Mouse (Mus musculus): ENCODE data around the gene Gpr160.

GRCm38 (mm10) chr3:30851422-30851821, 4.3 kb upstream of the Gpr160 start:
- no peak for TF ChIP-seq USF2 (conservative IDR thresholded peaks at IDR 0.05; ENCODE audit: low read depth, low read length)
- no peak for TF ChIP-seq CTCF (conservative IDR thresholded peaks at IDR 0.05 in 1 of 2, IDR thresholded peaks at IDR 0.05 in 1 of 2; ENCODE audit: low read depth in 2 of 2, low read length in 2 of 2)
- no peak for TF ChIP-seq BHLHE40 (IDR thresholded peaks at IDR 0.05; ENCODE audit: low read depth, low read length)
- no peak for TF ChIP-seq SMC3 (IDR thresholded peaks at IDR 0.05; ENCODE audit: low read depth, low read length)
- TF ChIP-seq POLR2AphosphoS2 (IDR thresholded peaks at IDR 0.05; ENCODE audit: low read depth, low read length), result no peak
- no peak for TF ChIP-seq NELFE (IDR thresholded peaks at IDR 0.05; ENCODE audit: low read depth, low read length)
- TF ChIP-seq MEF2A (IDR thresholded peaks at IDR 0.05; ENCODE audit: borderline replicate concordance, low read depth, low read length), result no peak
- TF ChIP-seq ETS1 (conservative IDR thresholded peaks at IDR 0.05; ENCODE audit: low read depth, low read length), result no peak
- TF ChIP-seq MXI1 (IDR thresholded peaks at IDR 0.05; ENCODE audit: low read depth, low read length), result no peak
- TF ChIP-seq EP300 (IDR thresholded peaks at IDR 0.05; ENCODE audit: low read length), result no peak
- no peak for TF ChIP-seq HCFC1 (IDR thresholded peaks at IDR 0.05; ENCODE audit: low read depth, low read length)
- TF ChIP-seq MYC (IDR thresholded peaks at IDR 0.05; ENCODE audit: low read depth, low read length), result no peak
- no peak for TF ChIP-seq TBP (conservative IDR thresholded peaks at IDR 0.05; ENCODE audit: low read depth, low read length)
- TF ChIP-seq POLR2A (IDR thresholded peaks at IDR 0.05; ENCODE audit: low read depth, low read length), result no peak

All from CH12.LX (cell line).